Mouse (Mus musculus) C2C12 (cell line): Measurements from ENCODE around the gene Cask. TPM values are rescaled to one million over a fixed set of nuclear protein-coding genes. Genes with fewer than 3 reads are reported as not detected.

Experiments used
- H3K27me3 ChIP-seq: one replicate; pipeline ENCODE4 v1.6.1; 2011; ENCODE audit not compliant: control insufficient read depth, insufficient read depth, insufficient read length
- H3K36me3 ChIP-seq: one replicate; pipeline ENCODE4 v1.6.1; 2011; ENCODE audit not compliant: control insufficient read depth, insufficient read depth
- H3K4me3 ChIP-seq: one replicate; pipeline ENCODE4 v1.5.1; 2011; ENCODE audit warnings: mild to moderate bottlenecking, control low read depth; ENCODE audit not compliant: poor library complexity, insufficient read depth, severe bottlenecking
- H3K79me2 ChIP-seq: one replicate; pipeline ENCODE4 v1.6.1; 2011; ENCODE audit not compliant: control insufficient read depth, insufficient read depth
- H3K79me3 ChIP-seq: one replicate; pipeline ENCODE4 v1.6.1; 2011; ENCODE audit warnings: low read depth, control low read depth
- H3ac ChIP-seq: one replicate; pipeline ENCODE3; 2011; ENCODE audit warnings: low read depth; ENCODE audit not compliant: control insufficient read depth, insufficient read length
- CEBPB ChIP-seq: IDR thresholded peaks from one replicate; pipeline ENCODE4 v1.6.1; 2011; ENCODE audit warnings: low read depth, mild to moderate bottlenecking, control low read depth, moderate library complexity
- CTCF ChIP-seq: IDR thresholded peaks from one replicate; pipeline ENCODE4 v1.5.1; 2011; ENCODE audit not compliant: control insufficient read depth, insufficient read depth, insufficient read length
- FOSL1 ChIP-seq: IDR thresholded peaks from one replicate; pipeline ENCODE4 v1.8.0; 2011; ENCODE audit warnings: mild to moderate bottlenecking, low read length; ENCODE audit not compliant: poor library complexity, insufficient read depth, severe bottlenecking
- MAX ChIP-seq: IDR thresholded peaks from one replicate; pipeline ENCODE4 v1.6.1; 2011; ENCODE audit warnings: mild to moderate bottlenecking, control low read depth
- MYOD1 ChIP-seq: IDR thresholded peaks from one replicate; pipeline ENCODE4 v1.6.1; 2011; ENCODE audit warnings: low read depth; ENCODE audit not compliant: control insufficient read depth, insufficient read length
- MYOG ChIP-seq: IDR thresholded peaks from one replicate; pipeline ENCODE4 v1.6.1; 2011; ENCODE audit not compliant: control insufficient read depth, insufficient read length; ENCODE audit errors: extremely low read depth
- USF1 ChIP-seq: IDR thresholded peaks from one replicate; pipeline ENCODE4 v1.6.1; 2011; ENCODE audit warnings: low read depth, mild to moderate bottlenecking, control low read depth, moderate library complexity
- polyA plus RNA-seq: library from polyadenylated mRNA; unstranded; fragments of >200 nt; fragmentation: generic; extraction: Trizol; gene quantifications from one replicate; pipeline ENCODE4 v1.2.1, GENCODE M21; 2012; ENCODE audit warnings: missing spikeins

The Cask gene
- polyA plus RNA-seq, 1 experiment = 9.2 TPM

DNA sequence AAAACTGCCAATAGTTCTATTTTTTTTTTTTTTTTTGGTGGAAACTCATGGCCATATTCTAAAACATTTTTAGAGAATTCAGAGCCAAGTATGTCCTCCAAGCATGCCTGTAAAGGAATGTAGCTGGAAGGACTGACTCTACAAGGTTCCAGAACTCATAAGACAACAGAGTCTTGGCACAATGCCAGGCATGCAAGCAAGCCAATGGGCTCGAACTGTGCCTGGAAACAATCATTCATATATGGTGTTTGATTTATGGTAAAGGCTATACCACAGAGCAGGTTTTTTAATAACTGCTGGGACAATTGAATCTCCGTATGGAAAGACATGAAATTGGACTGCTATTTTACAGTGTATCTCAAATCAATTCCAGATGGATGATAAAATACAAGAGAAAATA, 146.1 kb downstream of the Cask start:
- TF ChIP-seq USF1 (no peak), CEBPB (no peak), CTCF (no peak), FOSL1 (no peak), MYOG (no peak), MAX (no peak)
- H3K79me2 ChIP-seq = no peaks in the 10 kb centered on the region
- H3K27me3 ChIP-seq = no peaks in the 10 kb centered on the region
- H3K36me3 ChIP-seq = no peaks in the 10 kb centered on the region
- H3K4me3 ChIP-seq = no peak overlapping the region
- H3K79me3 ChIP-seq = no peaks in the 10 kb centered on the region
- H3ac ChIP-seq = no peak overlapping the region

DNA sequence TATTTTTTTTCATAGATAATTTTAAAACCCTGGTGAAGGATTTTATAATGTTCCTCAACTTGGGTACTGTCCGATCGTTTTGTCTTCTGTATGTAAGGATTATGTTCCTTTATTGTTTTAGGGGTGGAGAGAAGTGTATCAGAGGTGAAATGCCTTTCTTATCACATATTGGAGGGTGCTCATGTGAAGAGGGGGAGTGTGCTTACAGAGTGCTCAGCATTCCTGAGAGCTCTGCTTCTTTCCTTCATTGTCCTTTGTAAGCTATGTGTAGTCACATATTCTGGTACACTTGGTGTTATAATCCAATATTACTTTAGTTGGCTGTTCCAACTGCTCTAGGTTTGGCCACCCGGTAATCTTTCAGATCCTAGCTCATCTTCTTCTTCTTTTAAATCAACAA, 150.5 kb downstream of the Cask start:
- Histone ChIP-seq H3K36me3 (no peaks in the 10 kb centered on the region), H3K27me3 (no peaks in the 10 kb centered on the region), H3K79me2 (no peaks in the 10 kb centered on the region), H3ac (no peak overlapping the region), H3K79me3 (no peaks in the 10 kb centered on the region), H3K4me3 (no peak overlapping the region)
- TF ChIP-seq CEBPB (no peak), MYOG (no peak), MAX (no peak), CTCF (no peak), MYOD1 (no peak), FOSL1 (no peak), USF1 (no peak)

DNA sequence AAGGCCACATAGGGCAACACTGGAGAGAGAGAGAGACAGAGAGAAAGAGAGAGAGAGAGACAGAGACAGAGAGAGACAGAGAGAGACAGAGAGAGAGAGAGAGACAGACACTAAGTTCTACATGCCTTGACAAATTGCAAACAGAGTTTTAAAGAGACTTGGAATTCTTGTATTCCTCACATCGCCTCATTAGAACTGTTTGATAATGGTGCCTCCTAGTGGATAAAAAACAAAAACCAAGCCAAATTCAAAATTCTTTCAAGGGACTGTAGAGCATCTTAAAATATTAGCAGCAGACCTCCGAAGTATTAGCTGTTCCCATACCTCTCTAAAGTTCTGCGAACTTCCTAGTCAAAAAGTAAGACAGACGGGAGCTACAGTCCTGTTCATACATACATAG, 159.3 kb downstream of the Cask start:
- no peak for TF ChIP-seq CTCF
- no peak overlapping the region for H3K4me3 ChIP-seq

DNA sequence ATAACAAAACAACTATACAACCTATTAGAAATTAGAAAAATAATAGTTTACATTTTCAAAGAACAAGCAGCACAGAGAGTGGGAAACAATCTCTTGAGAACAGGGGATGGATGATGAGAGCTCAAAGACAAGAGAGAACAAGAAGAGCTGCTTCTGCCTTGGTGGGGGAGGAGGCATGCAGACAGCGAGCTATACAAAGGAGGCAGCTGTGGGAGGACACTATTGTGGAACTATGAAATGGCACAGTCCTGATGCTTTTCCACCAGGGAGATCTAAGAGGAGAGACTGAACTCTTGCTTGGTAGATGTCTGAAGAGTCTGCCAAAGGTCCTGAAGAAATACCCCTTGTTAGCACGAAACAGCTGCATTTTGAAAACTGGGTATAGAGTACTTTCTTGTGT, 162.8 kb downstream of the Cask start:
- Histone ChIP-seq H3K79me3 (no peaks in the 10 kb centered on the region), H3K27me3 (no peaks in the 10 kb centered on the region), H3K79me2 (no peaks in the 10 kb centered on the region), H3ac (no peak overlapping the region), H3K4me3 (no peak overlapping the region), H3K36me3 (no peaks in the 10 kb centered on the region)
- no peak for TF ChIP-seq MAX
- no peak for TF ChIP-seq FOSL1
- no peak for TF ChIP-seq CEBPB
- TF ChIP-seq USF1 = no peak
- TF ChIP-seq MYOG = no peak
- no peak for TF ChIP-seq CTCF
- TF ChIP-seq MYOD1 = no peak

More for the DNA sequence above, 159.3 kb downstream of the Cask start:
- Histone ChIP-seq H3K27me3 (no peaks in the 10 kb centered on the region), H3K79me3 (no peaks in the 10 kb centered on the region), H3K79me2 (no peaks in the 10 kb centered on the region), H3ac (no peak overlapping the region), H3K36me3 (no peaks in the 10 kb centered on the region)

DNA sequence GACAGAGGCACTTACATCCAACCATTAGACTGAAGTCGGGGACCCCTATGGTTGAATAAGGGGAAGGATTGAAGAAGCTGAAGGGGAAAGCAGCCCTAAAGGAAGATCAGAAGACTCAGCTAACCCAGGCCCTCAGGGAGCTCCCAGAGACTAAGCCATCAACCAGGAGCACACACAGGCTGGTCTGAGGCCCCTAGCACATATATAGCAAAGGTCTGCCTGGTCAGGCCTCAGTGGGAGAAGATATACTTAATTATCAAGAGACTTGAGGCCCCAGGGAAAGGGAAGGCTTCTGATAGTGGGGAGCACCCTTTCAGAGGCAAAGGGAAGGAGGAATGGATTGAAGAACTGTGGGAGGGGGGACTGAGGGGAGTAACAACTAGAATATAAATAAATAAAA, 164.6 kb downstream of the Cask start:
- no peak for TF ChIP-seq MYOG
- no peak for TF ChIP-seq MAX
- TF ChIP-seq MYOD1 = no peak
- no peak for TF ChIP-seq USF1
- no peak for TF ChIP-seq CTCF
- TF ChIP-seq FOSL1 = no peak
- no peak for TF ChIP-seq CEBPB
- Histone ChIP-seq H3K79me3 (no peaks in the 10 kb centered on the region), H3K4me3 (no peak overlapping the region), H3ac (no peak overlapping the region), H3K27me3 (no peaks in the 10 kb centered on the region), H3K36me3 (no peaks in the 10 kb centered on the region), H3K79me2 (no peaks in the 10 kb centered on the region)

DNA sequence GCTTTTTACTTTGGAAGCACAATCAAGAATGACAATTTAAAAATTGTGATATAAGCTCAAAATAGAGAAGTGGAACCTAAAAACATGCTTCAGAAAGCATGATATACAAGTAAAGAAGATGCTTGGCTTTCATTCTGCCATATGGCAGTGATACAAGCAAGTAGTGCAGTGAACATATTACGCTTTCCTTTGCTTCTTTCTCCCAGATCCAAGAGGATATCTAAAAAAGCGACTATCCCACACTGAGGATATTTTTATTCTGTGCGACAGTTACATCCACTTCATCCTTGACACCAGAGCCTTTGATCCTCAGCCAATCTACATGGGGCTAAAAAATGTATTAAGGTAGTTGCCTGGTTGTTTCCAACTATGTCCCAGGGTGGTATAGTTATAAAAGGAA, 169.4 kb downstream of the Cask start:
- no peaks in the 10 kb centered on the region for H3K79me3 ChIP-seq
- H3ac ChIP-seq = no peak overlapping the region
- H3K79me2 ChIP-seq = no peaks in the 10 kb centered on the region
- no peak for TF ChIP-seq USF1
- H3K4me3 ChIP-seq = no peak overlapping the region
- H3K27me3 ChIP-seq = no peaks in the 10 kb centered on the region
- H3K36me3 ChIP-seq = no peaks in the 10 kb centered on the region
